Mouse (Mus musculus) cerebellum, adult 2 months (tissue): ENCODE results near the gene Ankub1. TPM values are rescaled to one million over a fixed set of nuclear protein-coding genes. Genes with fewer than 3 reads are reported as not detected.

Experiments used
- DNase-seq, 2 experiments: peaks; one replicate each; pipeline ENCODE4 v3.0.0; 2021
- H3K27ac ChIP-seq: fragments of 200-500 bp; 2 replicates; pipeline ENCODE4 v1.5.1; 2012; ENCODE audit warnings: low read length, control low read depth, inconsistent platforms; ENCODE audit not compliant: insufficient read depth
- H3K27me3 ChIP-seq: fragments of 200-500 bp; 2 replicates; pipeline ENCODE4 v1.6.1; 2012; ENCODE audit warnings: inconsistent platforms, mild to moderate bottlenecking, low read length, moderate library complexity; ENCODE audit not compliant: control insufficient read depth, insufficient read depth
- H3K4me1 ChIP-seq: fragments of 200-500 bp; 2 replicates; pipeline ENCODE4 v1.6.1; 2011; ENCODE audit warnings: low read length; ENCODE audit not compliant: control insufficient read depth, insufficient read depth
- H3K4me3 ChIP-seq: fragments of 200-500 bp; replicated peaks from 2 replicates; pipeline ENCODE3; 2011; ENCODE audit warnings: mild to moderate bottlenecking, low read depth, low read length, control low read depth; ENCODE audit not compliant: insufficient read depth
- CTCF ChIP-seq: fragments of 200-500 bp; IDR thresholded peaks from 2 replicates; pipeline ENCODE4 v1.5.1; 2011; ENCODE audit warnings: low read depth, mild to moderate bottlenecking, control low read depth, low read length, moderate library complexity, borderline replicate concordance; ENCODE audit not compliant: insufficient read depth
- POLR2A ChIP-seq: fragments of 200-500 bp; IDR thresholded peaks from 2 replicates; pipeline ENCODE4 v1.6.1; 2011; ENCODE audit warnings: low read length, control low read depth, borderline replicate concordance; ENCODE audit not compliant: insufficient read depth
- WGBS: fragments of 180-500 bp; shearing (Covaris S2); methylation state at CpG from one replicate; pipeline ENCODE4 v1.1.7; 2018; 5-methylcytosine and 5-hydroxymethylcytosine counted together
- polyA plus RNA-seq: library from polyadenylated mRNA; depleted of rRNA; stranded (reverse); fragments of >200 nt; gene quantifications from 2 replicates; pipeline ENCODE4 v1.2.3, GENCODE M21; 2012; rRNA removed

The Ankub1 gene
- polyA plus RNA-seq, 1 experiment, result 3.9 TPM

DNA sequence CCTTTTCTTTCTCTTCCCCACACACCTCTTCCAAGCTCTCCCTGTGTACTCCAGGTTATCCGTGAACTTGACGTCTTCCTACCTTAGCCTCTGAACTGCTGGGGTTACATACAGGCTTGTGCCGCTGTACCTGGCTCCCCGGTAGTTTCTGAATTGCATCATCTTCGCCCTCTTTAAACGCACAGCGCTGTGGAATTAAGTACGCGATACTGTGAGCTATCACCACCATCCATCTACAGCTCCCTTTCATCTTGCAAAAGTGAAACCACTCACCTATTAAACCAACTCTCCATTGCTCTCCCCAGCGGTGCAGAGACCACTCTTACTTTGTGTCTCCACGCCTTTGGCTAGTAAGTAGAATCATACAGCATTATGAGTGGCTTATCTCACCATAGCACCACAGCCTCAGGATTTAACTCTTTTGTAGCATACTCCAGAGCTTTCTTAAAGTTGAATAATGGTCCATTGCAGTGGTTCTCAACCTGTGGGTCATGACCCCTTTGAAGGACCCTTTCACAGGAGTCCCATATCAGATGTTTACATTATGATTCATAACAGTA, 65.6 kb downstream of the Ankub1 start:
- 88% methylated on average over 11 of the region's 11 CpGs for WGBS
- no peaks in the 10 kb centered on the region for H3K27me3 ChIP-seq
- no peaks in the 10 kb centered on the region for H3K4me1 ChIP-seq
- no peak overlapping the region for H3K4me3 ChIP-seq
- no peak overlapping the region for H3K27ac ChIP-seq
- no peak for DNase-seq
- TF ChIP-seq POLR2A (no peak), CTCF (no peak)

DNA sequence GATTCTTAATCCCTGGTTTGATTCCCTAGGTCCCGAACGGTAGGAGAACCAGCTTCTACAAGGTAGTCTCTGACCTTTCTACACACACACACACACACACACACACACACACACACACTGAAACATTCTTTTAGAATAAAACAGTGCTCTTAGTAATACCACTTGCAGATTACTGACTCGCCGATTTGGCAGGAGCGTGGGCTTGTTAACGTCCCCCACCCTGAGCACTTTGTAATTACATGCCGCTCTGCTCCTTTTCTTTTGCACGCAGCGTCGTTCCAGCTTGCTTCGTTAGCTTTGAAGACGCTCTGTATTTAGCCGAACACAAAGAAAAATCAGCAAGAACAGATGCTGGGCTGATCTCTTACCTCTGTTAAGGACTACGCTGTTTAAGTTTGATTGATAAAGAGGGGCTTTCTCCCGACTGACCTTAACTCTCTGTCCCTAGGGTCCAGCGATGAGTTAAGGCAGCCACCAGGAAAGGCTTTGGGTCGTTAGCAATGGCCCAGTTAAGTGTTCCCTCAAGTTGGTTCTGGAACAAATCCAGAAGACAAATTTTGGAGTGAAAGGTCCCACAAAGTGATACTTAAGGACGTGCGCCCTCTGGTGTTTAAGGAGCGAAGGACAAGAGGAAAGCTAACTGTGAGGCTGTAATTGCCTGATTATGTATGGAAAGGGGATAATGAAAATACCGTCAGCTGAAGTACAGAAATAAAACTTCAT, 67.2 kb downstream of the Ankub1 start:
- Histone ChIP-seq H3K27ac (no peak overlapping the region), H3K27me3 (no peaks in the 10 kb centered on the region), H3K4me1 (no peaks in the 10 kb centered on the region), H3K4me3 (peak overlapping the region; percentile 38)
- 7% methylated on average over 21 of the region's 21 CpGs for WGBS
- peak; percentile 40 to 48 for DNase-seq
- TF ChIP-seq CTCF (peak; percentile 34; the same call in 1 of the 2 replicates), POLR2A (no peak)

DNA sequence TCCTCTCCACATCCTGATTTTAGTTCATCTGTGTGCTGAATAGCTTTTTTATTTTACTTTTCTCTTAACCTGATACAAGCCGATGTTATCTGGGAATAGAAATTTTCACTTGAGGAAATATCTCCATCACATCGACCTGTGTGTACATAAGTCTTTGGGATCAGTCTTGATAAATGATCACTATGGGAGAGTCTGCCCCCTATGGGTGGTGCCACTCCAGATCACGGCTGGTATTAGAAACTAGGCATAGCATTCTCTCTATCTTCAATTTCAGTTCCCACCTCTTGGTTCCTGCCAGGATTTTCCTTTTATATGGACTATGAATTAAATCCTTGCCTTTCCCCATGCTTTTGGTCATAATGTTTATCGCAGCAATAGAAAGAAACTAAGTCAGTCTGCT, 72.9 kb downstream of the Ankub1 start:
- Histone ChIP-seq H3K4me1 (no peaks in the 10 kb centered on the region), H3K27ac (no peak overlapping the region), H3K27me3 (no peaks in the 10 kb centered on the region), H3K4me3 (no peak overlapping the region)
- TF ChIP-seq POLR2A, result no peak
- TF ChIP-seq CTCF, result no peak
- DNase-seq, result no peak
- WGBS, result 72% methylated on average over 4 of the region's 4 CpGs

DNA sequence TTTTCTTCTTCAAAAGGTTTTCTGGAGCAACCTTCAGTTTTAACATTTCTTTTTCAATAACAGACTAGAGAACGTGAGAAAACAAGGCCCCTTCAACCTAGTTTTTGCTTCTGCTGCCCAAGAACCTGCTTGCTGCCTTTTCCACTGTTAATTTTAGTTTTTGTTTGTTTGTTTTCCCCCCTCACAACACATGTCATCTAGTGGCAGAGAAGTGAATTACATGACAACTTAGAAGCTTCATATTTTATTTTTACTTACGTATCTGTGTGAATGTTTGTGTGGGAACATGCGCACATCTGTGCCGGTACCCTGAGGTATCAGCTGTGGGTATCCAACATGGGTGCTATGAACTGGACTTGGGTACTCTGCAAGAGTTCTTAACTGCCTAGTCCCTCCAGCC, 76.9 kb downstream of the Ankub1 start:
- H3K4me1 ChIP-seq, result no peaks in the 10 kb centered on the region
- no peaks in the 10 kb centered on the region for H3K27me3 ChIP-seq
- 85% methylated on average over 4 of the region's 4 CpGs for WGBS
- DNase-seq, result no peak
- TF ChIP-seq POLR2A (no peak), CTCF (no peak)
- no peak overlapping the region for H3K27ac ChIP-seq
- H3K4me3 ChIP-seq, result no peak overlapping the region

DNA sequence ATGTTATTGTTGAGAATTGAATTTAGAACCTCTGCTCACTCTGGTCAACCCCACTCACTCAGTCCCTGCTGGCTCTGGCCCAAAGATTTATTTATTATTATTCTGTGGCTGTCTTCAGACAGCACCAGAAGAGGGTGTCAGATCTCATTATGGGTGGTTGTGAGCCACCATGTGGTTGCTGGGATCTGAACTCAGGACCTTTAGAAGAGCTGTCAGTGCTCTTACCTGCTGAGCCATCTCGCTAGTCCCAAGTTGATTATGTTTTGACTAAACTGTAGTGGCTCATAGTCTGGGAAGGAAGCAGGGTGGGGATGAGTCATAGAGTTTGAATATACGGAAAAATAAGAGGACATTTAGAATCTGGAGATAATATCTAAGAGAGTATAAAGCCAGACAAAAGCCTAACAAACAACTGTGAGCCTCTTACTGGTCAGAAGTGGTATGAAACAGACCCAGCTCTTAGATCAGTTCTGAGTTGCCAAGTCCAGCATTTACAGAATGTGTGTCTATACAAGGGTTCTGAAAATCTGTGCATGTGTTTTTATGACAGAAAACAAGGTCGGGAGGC, 80.1 kb downstream of the Ankub1 start:
- 75% methylated on average over 3 of the region's 3 CpGs for WGBS
- TF ChIP-seq POLR2A, result no peak
- TF ChIP-seq CTCF, result no peak

DNA sequence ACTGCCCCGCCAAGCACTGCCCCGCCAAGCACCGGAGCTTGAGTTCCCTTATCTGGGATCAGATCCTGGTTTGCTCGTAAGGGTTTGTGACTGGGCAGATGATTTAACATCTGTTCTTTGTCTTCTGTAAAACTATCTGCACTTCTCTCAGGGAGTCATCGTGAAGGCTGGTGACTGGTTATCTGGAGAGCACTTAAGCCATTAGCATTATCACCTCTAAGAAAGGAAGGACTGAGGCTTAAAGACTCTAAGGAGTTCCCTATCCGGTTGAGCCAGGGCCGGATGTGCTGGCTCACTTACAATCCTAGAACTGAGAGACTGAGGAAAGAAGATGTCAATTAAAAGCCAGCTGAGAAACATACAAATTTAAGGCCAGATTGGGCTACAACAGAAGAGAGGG, 80.8 kb downstream of the Ankub1 start:
- H3K27me3 ChIP-seq, result no peaks in the 10 kb centered on the region
- H3K4me1 ChIP-seq, result no peaks in the 10 kb centered on the region
- no peak overlapping the region for H3K27ac ChIP-seq
- no peak for TF ChIP-seq CTCF
- TF ChIP-seq POLR2A, result no peak
- 88% methylated on average over 7 of the region's 7 CpGs for WGBS
- no peak for DNase-seq
- no peak overlapping the region for H3K4me3 ChIP-seq

More for the DNA sequence above, 80.1 kb downstream of the Ankub1 start:
- H3K4me3 ChIP-seq, result no peak overlapping the region
- DNase-seq, result no peak
- no peaks in the 10 kb centered on the region for H3K27me3 ChIP-seq
- no peak overlapping the region for H3K27ac ChIP-seq
- H3K4me1 ChIP-seq, result no peaks in the 10 kb centered on the region

Other genes with a start within 250 kb of the Ankub1 start
- gene Wwtr1, start 116.9 kb downstream of the Ankub1 start, polyA plus RNA-seq, result 10.0 and 10.6 TPM in 2 replicates
- gene Commd2, start 41.1 kb downstream of the Ankub1 start, polyA plus RNA-seq, result 25.9 and 28.9 TPM in 2 replicates
- gene Rnf13, start 43.3 kb upstream of the Ankub1 start, polyA plus RNA-seq, result 158 and 169 TPM in 2 replicates
- gene Pfn2, start 155.3 kb upstream of the Ankub1 start, polyA plus RNA-seq, result 353 and 396 TPM in 2 replicates